Mouse (Mus musculus) embryonic fibroblast, embryonic 13.5 days (primary cell): ENCODE measurements at regions not wholly inside any gene's neighbourhood (a gene's known extent, or its start where the extent isn't known, plus 50 kb on each side); places are given as distances from the start of the nearest gene placed in this dataset.

ENCODE experiments used
- H3K27ac ChIP-seq: 2 replicates; pipeline ENCODE4 v1.5.1; 2012; ENCODE audit warnings: low read length, control low read depth, inconsistent platforms; ENCODE audit not compliant: insufficient read depth
- H3K4me1 ChIP-seq: 2 replicates; pipeline ENCODE4 v1.6.1; 2011; ENCODE audit warnings: low read length; ENCODE audit not compliant: control insufficient read depth, insufficient read depth
- H3K4me3 ChIP-seq: 2 replicates; pipeline ENCODE4 v1.5.1; 2011; ENCODE audit warnings: mild to moderate bottlenecking, control low read depth, low read length; ENCODE audit not compliant: insufficient read depth
- CTCF ChIP-seq: IDR thresholded peaks from 2 replicates; pipeline ENCODE4 v1.5.1; 2011; ENCODE audit warnings: mild to moderate bottlenecking, control low read depth, low read length, moderate library complexity, borderline replicate concordance; ENCODE audit not compliant: insufficient read depth
- POLR2A ChIP-seq: IDR thresholded peaks from 2 replicates; pipeline ENCODE4 v1.6.1; 2011; ENCODE audit warnings: low read depth, mild to moderate bottlenecking, control low read depth, low read length, moderate library complexity

DNA sequence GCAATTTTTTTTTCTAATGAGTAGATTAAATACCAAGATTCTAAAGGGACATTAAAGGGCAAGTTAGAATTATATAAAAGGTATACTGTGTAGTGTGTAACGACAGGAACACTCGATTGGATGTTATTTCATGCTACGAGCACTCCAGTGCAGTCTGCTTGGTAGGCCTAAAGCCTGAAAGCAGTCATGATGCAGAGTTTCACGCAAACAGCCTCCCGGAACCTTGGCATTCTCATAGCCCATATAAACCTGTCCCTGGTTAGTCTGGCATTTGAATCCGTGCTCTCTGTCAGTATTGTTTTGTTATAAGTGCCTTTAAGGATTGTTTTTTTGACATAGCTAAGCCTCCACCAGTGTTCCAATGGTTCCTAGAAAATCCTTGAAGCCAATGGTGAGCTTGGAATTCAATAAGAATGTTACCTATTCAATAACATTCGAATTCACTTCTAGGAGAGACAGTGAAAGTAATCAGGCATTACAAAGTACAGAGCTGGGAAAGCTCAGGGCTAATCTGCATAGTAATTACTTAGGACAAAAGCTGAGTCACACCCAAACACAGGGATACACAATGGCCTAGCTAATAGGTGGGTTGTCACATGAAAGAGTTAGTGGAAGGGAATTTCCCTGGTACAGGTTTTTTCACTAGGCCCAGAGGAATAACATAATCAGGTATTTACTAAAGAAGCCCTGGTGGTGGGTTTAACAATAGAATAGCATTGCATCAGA is 1526.3 kb upstream of the Tenm4 start:
- Histone ChIP-seq H3K4me1 (no peaks in the 10 kb centered on the region), H3K27ac (no peak overlapping the region), H3K4me3 (no peak overlapping the region)
- TF ChIP-seq CTCF: no peak

DNA sequence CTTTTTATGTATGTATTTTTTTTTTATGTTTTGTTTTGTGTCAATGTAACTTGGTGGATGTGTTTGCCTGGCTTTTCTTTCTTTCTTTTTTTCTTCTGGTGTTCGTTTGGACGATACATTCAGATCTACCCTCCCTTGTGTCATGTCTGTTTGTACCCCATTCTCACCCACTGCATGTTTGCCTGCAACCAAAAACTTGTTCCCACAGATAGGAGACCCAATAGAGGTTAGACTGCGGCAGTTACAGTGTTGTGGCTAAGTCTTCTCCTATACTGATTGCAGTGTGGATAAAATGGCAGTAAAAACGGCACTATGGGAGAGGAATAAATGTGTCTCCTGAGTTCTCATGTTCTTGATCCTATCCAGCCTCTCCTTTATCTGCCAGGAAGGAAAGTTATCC is 1525.7 kb upstream of the Tenm4 start:
- TF ChIP-seq POLR2A (no peak), CTCF (no peak)
- no peak overlapping the region for H3K27ac ChIP-seq
- no peak overlapping the region for H3K4me3 ChIP-seq
- H3K4me1 ChIP-seq: no peaks in the 10 kb centered on the region

DNA sequence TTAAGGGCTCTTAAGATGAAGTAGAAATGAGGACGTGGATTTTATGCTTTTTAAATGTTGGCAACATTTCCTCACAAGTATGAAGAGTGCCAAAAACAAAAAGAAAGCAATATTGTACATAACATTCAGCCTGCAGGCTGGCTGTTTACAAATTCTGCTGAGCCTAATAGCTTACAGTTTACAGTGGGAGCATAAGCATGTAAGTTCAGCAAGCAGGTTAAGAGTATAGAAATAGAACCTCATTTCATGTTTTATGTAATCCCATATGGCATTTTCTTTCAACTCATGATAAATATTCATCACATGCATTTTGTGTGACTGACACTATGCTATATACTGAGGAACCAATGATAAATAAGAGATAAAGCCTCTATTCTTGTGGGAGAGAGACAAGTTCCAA is 1520.6 kb upstream of the Tenm4 start:
- no peaks in the 10 kb centered on the region for H3K4me1 ChIP-seq
- TF ChIP-seq POLR2A: no peak
- TF ChIP-seq CTCF: no peak
- no peak overlapping the region for H3K4me3 ChIP-seq
- H3K27ac ChIP-seq: no peak overlapping the region

DNA sequence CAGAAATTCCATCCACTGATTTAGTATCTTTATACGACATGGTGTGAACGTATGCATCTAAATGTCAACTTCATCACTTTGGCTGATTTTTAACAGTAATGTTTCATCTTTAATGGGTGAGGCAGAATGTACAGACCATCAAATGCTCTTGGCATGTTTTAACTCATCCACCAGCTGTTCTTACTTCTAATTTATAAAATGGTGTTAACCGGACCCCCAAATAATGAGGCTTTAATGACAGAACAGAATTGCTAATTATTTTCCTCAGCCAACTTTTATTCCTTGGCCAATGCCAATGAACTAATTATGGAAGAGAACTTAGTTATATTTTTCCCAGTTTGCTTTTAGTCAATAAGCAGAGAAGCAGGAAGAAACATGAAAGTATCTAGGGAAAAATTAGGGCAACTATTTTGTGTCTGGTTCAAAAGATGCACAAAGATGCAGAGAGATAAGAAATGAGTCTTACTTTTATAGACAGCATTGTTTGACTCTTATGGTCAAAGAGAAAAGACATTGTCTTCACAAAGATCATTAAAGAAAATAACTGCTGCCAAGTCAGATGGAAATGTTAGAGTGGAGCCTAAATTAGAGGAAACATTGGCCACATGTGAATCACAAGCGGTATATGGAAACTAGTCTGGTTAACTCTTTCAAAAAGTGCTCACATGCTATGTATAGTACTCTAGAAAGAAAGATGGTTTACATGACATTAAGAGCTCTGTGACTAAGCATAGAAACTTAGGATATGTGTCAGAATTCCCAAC is 1504.5 kb upstream of the Tenm4 start:
- no peaks in the 10 kb centered on the region for H3K4me1 ChIP-seq
- TF ChIP-seq POLR2A: no peak
- H3K4me3 ChIP-seq: no peak overlapping the region
- 0 out of 2 replicates have a peak overlapping the region, but pooled peaks have one; percentile 26 for H3K27ac ChIP-seq

DNA sequence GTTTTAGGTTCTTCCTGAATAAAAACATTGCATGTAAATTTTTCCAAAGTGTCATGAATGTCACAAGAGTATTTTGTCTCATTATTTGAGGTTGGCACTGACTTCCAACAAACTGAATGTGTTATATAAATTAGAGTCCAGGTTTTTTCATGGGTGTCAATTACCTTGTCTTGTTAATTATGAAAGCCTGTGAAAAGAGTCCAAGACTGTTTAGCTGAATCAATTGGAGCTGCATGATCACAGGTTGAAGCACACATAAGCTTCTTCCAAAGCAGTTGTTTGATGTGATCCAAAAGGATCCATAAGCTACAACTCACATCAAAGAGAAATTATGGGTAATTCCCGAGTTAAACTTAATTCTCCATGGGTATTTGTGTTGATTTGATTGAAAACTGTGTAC is 1502.8 kb upstream of the Tenm4 start:
- Histone ChIP-seq H3K4me3 (no peak overlapping the region), H3K27ac (no peak overlapping the region), H3K4me1 (no peaks in the 10 kb centered on the region)
- TF ChIP-seq CTCF (no peak), POLR2A (no peak)

DNA sequence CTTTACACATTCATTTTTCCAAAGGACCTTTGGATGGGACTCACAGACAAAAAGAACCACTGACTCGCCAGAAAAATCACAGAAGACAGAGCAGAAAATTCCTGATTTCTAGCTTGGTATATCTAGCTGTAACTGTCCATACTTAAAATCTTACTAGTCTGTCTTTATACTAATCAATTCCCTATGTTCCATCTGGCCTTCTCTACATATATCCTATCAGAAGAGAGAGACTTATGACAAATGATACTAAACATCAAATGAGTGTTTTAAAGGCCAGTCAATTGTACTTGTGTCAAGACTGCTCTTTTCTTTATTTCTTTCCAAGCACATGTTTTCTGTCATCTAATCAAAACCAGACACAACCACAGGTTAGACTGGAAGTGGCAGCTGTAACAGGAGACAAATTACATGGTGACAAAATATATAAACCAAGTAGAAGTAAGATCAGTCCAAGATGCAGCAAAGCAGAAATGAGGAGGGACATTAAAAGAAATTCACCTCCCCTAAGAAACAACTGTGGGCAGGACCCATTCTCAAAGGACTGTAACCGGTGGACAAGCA is 1502.1 kb upstream of the Tenm4 start:
- TF ChIP-seq POLR2A (no peak), CTCF (no peak)
- no peak overlapping the region for H3K27ac ChIP-seq
- no peaks in the 10 kb centered on the region for H3K4me1 ChIP-seq
- no peak overlapping the region for H3K4me3 ChIP-seq

DNA sequence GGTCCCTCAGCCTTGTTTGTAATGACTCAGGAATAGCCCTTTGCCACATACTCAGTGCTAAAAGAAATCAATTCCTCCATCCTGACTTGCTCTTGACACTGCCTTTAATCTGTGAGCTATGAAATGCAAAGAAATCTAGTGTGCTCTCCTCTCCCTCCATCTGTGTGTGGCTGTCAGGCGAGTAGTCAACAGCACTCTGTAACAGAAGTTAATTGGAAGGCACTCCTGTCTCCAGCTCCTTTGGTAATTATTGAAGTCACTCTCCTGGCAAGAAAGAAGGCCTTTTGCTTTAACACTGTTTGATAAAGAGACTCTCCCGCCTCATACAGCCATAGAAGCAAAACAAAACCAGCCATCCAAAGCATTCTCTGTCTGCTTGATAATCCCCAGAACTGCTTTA is 1483.2 kb upstream of the Tenm4 start:
- Histone ChIP-seq H3K27ac (no peak overlapping the region), H3K4me3 (no peak overlapping the region), H3K4me1 (no peaks in the 10 kb centered on the region)
- TF ChIP-seq POLR2A (no peak), CTCF (no peak)

DNA sequence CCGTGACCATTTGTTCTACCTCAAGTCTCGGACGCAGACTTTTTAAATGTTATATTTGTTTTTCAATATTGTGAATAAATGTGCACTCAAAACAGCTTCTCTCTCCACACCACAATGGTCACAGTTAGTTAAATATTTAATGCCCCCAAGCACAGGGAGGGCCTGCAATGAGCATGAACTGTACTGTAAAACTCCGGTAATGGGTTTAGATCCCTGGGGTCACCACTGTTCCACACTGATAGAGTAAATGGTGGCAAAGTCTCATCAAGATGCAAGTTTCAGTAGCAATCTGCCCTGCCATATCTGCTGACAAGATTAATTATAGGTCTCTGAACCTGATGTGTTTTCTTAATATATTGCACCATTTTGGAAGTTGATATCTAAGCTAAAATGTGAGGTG is 1473.8 kb upstream of the Tenm4 start:
- Histone ChIP-seq H3K27ac (no peak overlapping the region), H3K4me3 (no peak overlapping the region), H3K4me1 (no peaks in the 10 kb centered on the region)
- TF ChIP-seq POLR2A: no peak

DNA sequence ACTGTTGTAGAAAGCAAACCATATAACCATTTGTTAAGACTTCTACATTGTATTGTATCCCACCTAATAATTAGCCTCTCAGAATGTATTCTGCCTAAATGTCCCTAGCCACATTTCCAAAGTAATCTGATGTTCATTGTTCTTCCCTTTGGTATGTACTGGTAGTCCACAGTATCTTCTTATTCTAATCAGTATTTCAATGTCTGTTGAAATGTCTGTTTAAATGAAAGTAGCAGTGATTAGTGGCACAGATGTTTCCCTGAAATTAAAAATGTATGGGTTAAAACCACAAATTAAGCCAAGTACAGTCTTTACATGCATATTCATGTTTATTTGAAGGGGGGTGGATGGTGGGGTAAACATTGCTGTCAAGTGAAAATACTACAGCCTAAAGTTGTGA is 1464.6 kb upstream of the Tenm4 start:
- Histone ChIP-seq H3K27ac (no peak overlapping the region), H3K4me1 (no peaks in the 10 kb centered on the region), H3K4me3 (no peak overlapping the region)
- TF ChIP-seq POLR2A (no peak), CTCF (no peak)

DNA sequence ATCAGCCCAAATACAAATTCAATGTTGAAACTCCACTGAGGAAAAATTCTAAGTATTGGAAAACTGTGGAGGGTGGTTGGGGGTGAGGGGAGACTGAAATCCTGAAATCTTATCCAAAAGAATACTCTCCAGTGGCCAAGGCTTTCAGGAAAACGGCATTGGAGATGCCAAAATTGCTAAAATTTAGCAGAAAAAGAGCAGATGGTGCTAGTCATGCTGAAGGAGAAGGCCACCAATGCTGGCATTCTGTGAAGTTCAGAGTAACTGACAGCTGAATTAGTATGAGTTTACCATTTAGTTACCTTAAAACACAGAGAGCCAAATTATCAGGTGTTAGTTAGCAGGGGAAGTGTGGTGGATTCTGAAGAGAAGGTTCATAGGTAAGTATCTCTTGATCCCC is 1437.6 kb upstream of the Tenm4 start:
- H3K4me3 ChIP-seq: no peak overlapping the region
- peaks cover 3% of the 10 kb centered on the region; the same call in 1 of the 2 replicates for H3K4me1 ChIP-seq
- peak overlapping the region; percentile 11; the same call in 1 of the 2 replicates for H3K27ac ChIP-seq
- TF ChIP-seq CTCF (no peak), POLR2A (no peak)

DNA sequence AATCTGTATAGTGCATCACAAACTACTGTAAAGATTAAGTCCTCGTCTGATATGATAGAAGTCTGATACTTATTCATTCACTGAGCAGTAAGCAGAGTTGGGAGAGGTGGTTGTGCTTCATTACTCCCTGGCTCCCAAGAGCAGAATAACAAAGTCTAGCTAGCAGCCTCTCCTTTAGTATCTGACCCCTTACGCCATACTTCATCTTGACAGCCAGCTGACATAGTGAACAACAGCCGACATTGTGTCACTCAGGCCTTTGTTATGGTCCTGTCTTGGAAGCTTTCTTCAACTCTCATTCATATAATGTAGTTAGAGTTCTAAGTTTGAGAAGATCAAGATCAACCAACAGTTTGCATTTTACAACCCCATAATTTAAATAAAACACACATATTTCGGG is 1436.3 kb upstream of the Tenm4 start:
- Histone ChIP-seq H3K4me3 (no peak overlapping the region), H3K27ac (no peak overlapping the region), H3K4me1 (peaks cover 3% of the 10 kb centered on the region; the same call in 1 of the 2 replicates)
- TF ChIP-seq CTCF (no peak), POLR2A (no peak)
